Mouse (Mus musculus): Measurements from ENCODE around the gene Olfr247. TPM values are rescaled to one million over a fixed set of nuclear protein-coding genes. Genes with fewer than 3 reads are reported as not detected.

Olfr247 gene
- not detected for polyA plus RNA-seq (2014; fragmentation: Illumina TruSeq; extraction: RNeasy Lipid Tissue Mini Kit (QIAGEN cat#74804); ENCODE audit: low read depth, low replicate concordance)

DNA sequence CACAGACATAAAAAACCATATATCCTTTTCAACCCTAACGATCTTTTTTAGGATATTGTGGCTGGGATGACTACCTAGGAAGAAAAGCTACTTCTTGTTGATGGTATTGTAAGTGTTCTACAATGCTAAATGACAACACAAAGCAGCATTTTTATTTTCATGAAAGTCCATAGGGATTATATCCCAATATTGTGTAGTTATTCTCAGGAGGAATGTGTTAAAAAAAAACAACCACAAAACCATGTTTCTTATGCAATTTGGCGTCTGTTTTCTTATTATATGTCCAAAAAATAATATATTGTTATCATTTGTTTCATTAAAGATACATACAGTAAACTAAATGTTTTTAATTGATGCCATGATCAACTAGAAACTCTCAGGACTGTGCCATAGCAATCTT, at the start of gene Olfr247:
Gene Olfr247, minus strand, starts transcription at position 101 of the 400 bp plus-strand sequence.

DNA sequence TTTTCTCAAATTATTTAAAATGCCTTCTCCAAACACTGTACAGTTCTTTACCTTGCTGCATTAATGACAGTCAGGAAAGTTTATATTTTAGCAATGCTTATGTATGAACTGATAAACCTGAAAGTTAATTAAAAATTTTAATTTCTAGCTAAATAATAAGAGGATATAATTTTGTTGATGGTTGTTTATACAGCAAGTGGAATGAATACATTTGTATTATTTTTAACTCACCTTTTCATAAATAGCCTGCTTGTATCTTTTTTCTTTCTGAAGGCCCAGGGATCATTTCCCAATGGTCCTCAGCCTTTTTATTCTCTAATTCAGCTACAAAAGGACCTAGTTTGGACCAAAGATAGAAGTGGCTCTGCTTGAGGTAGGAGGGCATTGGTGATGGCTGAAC, 36.4 kb upstream of the Olfr247 start, which contains the start of gene Olfr820:
Gene Olfr820, plus strand, starts transcription at position 301 of the 400 bp plus-strand sequence.

DNA sequence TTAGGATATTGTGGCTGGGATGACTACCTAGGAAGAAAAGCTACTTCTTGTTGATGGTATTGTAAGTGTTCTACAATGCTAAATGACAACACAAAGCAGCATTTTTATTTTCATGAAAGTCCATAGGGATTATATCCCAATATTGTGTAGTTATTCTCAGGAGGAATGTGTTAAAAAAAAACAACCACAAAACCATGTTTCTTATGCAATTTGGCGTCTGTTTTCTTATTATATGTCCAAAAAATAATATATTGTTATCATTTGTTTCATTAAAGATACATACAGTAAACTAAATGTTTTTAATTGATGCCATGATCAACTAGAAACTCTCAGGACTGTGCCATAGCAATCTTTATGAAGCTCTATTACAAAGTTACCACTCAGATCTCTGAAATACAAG, 9.0 kb upstream of the Olfr247 start, which contains the start of gene Gm10310:
Gene Gm10310, minus strand, starts transcription at position 101 of the 400 bp plus-strand sequence.

DNA sequence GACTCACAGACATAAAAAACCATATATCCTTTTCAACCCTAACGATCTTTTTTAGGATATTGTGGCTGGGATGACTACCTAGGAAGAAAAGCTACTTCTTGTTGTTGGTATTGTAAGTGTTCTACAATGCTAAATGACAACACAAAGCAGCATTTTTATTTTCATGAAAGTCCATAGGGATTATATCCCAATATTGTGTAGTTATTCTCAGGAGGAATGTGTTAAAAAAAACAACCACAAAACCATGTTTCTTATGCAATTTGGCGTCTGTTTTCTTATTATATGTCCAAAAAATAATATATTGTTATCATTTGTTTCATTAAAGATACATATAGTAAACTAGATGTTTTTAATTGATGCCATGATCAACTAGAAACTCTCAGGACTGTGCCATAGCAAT, 8.8 kb downstream of the Olfr247 start, which contains the start of gene Olfr819:
Gene Olfr819, minus strand, starts transcription at position 101 of the 400 bp plus-strand sequence.

DNA sequence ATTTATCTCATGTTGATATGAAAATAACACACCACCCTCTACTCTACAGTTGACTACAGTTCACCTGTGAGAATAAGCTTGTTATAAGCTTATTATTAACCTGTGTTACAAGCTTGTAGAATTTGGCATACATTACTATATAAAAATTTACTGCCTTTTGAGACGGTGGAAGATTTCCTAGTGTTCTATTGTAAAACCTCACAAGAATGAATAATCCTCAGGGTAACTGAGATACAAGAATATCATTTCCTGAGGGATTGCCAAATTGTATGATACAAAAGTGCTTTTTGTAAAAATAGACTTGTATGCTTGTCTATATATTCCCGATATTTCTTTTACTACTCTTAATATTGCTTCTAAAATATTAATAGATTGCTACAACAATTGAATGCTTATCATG, 26.9 kb downstream of the Olfr247 start, which contains the start of gene Olfr818:
Gene Olfr818, minus strand, starts transcription at position 101 of the 400 bp plus-strand sequence.

Other genes with a start within 250 kb of the Olfr247 start
- not detected for gene Olfr805, start 246.8 kb downstream of the Olfr247 start, polyA plus RNA-seq (2014; fragmentation: Illumina TruSeq; extraction: RNeasy Lipid Tissue Mini Kit (QIAGEN cat#74804); ENCODE audit: low read depth, low replicate concordance)
- not detected for gene Olfr806, start 234.2 kb downstream of the Olfr247 start, polyA plus RNA-seq (2014; fragmentation: Illumina TruSeq; extraction: RNeasy Lipid Tissue Mini Kit (QIAGEN cat#74804); ENCODE audit: low read depth, low replicate concordance)
- gene Olfr807, start 218.3 kb downstream of the Olfr247 start, polyA plus RNA-seq (2014; fragmentation: Illumina TruSeq; extraction: RNeasy Lipid Tissue Mini Kit (QIAGEN cat#74804); ENCODE audit: low read depth, low replicate concordance): not detected
- not detected for gene Olfr808, start 210.7 kb downstream of the Olfr247 start, polyA plus RNA-seq (2014; fragmentation: Illumina TruSeq; extraction: RNeasy Lipid Tissue Mini Kit (QIAGEN cat#74804); ENCODE audit: low read depth, low replicate concordance)
- gene Olfr809, start 201.5 kb downstream of the Olfr247 start, polyA plus RNA-seq (2014; fragmentation: Illumina TruSeq; extraction: RNeasy Lipid Tissue Mini Kit (QIAGEN cat#74804); ENCODE audit: low read depth, low replicate concordance): not detected
- gene Olfr810, start 181.2 kb downstream of the Olfr247 start, polyA plus RNA-seq (2014; fragmentation: Illumina TruSeq; extraction: RNeasy Lipid Tissue Mini Kit (QIAGEN cat#74804); ENCODE audit: low read depth, low replicate concordance): not detected
- gene Olfr811, start 171.7 kb downstream of the Olfr247 start, polyA plus RNA-seq (2014; fragmentation: Illumina TruSeq; extraction: RNeasy Lipid Tissue Mini Kit (QIAGEN cat#74804); ENCODE audit: low read depth, low replicate concordance): not detected
- gene Olfr812, start 130.0 kb downstream of the Olfr247 start, polyA plus RNA-seq (2014; fragmentation: Illumina TruSeq; extraction: RNeasy Lipid Tissue Mini Kit (QIAGEN cat#74804); ENCODE audit: low read depth, low replicate concordance): not detected
- not detected for gene Olfr813, start 120.8 kb downstream of the Olfr247 start, polyA plus RNA-seq (2014; fragmentation: Illumina TruSeq; extraction: RNeasy Lipid Tissue Mini Kit (QIAGEN cat#74804); ENCODE audit: low read depth, low replicate concordance)
- not detected for gene Olfr814, start 96.3 kb downstream of the Olfr247 start, polyA plus RNA-seq (2014; fragmentation: Illumina TruSeq; extraction: RNeasy Lipid Tissue Mini Kit (QIAGEN cat#74804); ENCODE audit: low read depth, low replicate concordance)
- not detected for gene Olfr815, start 70.3 kb downstream of the Olfr247 start, polyA plus RNA-seq (2014; fragmentation: Illumina TruSeq; extraction: RNeasy Lipid Tissue Mini Kit (QIAGEN cat#74804); ENCODE audit: low read depth, low replicate concordance)
- not detected for gene Olfr816, start 60.5 kb downstream of the Olfr247 start, polyA plus RNA-seq (2014; fragmentation: Illumina TruSeq; extraction: RNeasy Lipid Tissue Mini Kit (QIAGEN cat#74804); ENCODE audit: low read depth, low replicate concordance)
- gene Olfr818, start 27.0 kb downstream of the Olfr247 start, polyA plus RNA-seq (2014; fragmentation: Illumina TruSeq; extraction: RNeasy Lipid Tissue Mini Kit (QIAGEN cat#74804); ENCODE audit: low read depth, low replicate concordance): not detected
- not detected for gene Olfr819, start 8.9 kb downstream of the Olfr247 start, polyA plus RNA-seq (2014; fragmentation: Illumina TruSeq; extraction: RNeasy Lipid Tissue Mini Kit (QIAGEN cat#74804); ENCODE audit: low read depth, low replicate concordance)
- gene Gm10310, start 8.9 kb upstream of the Olfr247 start, polyA plus RNA-seq (2014; fragmentation: Illumina TruSeq; extraction: RNeasy Lipid Tissue Mini Kit (QIAGEN cat#74804); ENCODE audit: low read depth, low replicate concordance): not detected
- not detected for gene Olfr820, start 36.5 kb upstream of the Olfr247 start, polyA plus RNA-seq (2014; fragmentation: Illumina TruSeq; extraction: RNeasy Lipid Tissue Mini Kit (QIAGEN cat#74804); ENCODE audit: low read depth, low replicate concordance)
- gene Olfr821, start 54.2 kb upstream of the Olfr247 start, polyA plus RNA-seq (2014; fragmentation: Illumina TruSeq; extraction: RNeasy Lipid Tissue Mini Kit (QIAGEN cat#74804); ENCODE audit: low read depth, low replicate concordance): not detected
- gene Olfr822, start 95.1 kb upstream of the Olfr247 start, polyA plus RNA-seq (2014; fragmentation: Illumina TruSeq; extraction: RNeasy Lipid Tissue Mini Kit (QIAGEN cat#74804); ENCODE audit: low read depth, low replicate concordance): not detected
- not detected for gene Olfr823, start 139.2 kb upstream of the Olfr247 start, polyA plus RNA-seq (2014; fragmentation: Illumina TruSeq; extraction: RNeasy Lipid Tissue Mini Kit (QIAGEN cat#74804); ENCODE audit: low read depth, low replicate concordance)
- gene Olfr824, start 153.9 kb upstream of the Olfr247 start, polyA plus RNA-seq (2014; fragmentation: Illumina TruSeq; extraction: RNeasy Lipid Tissue Mini Kit (QIAGEN cat#74804); ENCODE audit: low read depth, low replicate concordance): not detected
- gene Olfr825, start 190.6 kb upstream of the Olfr247 start, polyA plus RNA-seq (2014; fragmentation: Illumina TruSeq; extraction: RNeasy Lipid Tissue Mini Kit (QIAGEN cat#74804); ENCODE audit: low read depth, low replicate concordance): not detected
- gene Olfr826, start 208.0 kb upstream of the Olfr247 start, polyA plus RNA-seq (2014; fragmentation: Illumina TruSeq; extraction: RNeasy Lipid Tissue Mini Kit (QIAGEN cat#74804); ENCODE audit: low read depth, low replicate concordance): not detected
- not detected for gene Olfr827, start 238.3 kb upstream of the Olfr247 start, polyA plus RNA-seq (2014; fragmentation: Illumina TruSeq; extraction: RNeasy Lipid Tissue Mini Kit (QIAGEN cat#74804); ENCODE audit: low read depth, low replicate concordance)